Mouse (Mus musculus) kidney, adult 9 months (tissue): ENCODE data around the gene Galr3.
A peak's percentile ranks its signal among the peaks of the same experiment; 100 is the strongest.

Experiments
- DNase-seq: peaks from one replicate; pipeline ENCODE4 v3.0.0; 2022

The Galr3 gene

GRCm38 (mm10) chr15:79057850-79058249 lies 16.2 kb downstream of the Galr3 start:
- no peak for DNase-seq

GRCm38 (mm10) chr15:79060887-79061565 lies 19.3 kb downstream of the Galr3 start:
- no peak for DNase-seq

DNA sequence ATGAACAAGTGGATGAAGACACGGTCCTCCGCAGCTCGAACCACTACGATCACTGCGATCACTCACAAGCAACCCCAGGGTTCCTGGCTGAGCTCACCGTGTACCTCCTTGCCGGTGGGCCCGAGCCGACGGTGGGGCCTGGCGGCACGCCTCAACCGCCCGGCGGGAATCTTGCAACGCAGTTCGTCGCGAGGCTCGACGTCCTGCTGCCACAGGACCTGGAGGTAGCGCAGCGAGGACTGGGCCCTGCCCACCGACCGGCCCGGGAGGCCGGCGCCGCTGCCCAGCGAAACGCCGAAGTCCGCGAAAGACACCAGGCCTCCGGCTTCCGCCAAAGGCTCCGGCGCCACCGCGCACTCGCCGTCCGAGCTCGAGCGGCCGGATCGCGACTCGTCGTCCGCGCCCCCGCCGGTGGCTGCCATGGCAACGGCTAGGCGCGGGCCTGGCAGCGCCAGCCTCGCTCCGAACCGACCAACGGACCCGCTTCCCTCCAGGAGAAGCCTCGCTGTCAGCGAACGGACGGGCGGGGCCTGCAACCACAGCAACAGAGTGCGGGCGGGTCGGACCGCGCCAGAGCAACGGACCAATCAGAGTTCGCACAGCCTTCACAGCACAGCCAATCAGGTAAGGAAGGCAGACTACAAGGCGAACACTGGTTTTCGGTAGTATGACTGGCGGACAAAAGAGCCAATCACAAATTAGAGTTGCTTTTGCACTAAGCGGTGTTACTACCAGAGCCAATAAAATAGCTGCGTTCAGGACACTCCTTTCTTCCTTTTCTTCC lies 20.9 kb downstream of the Galr3 start, which contains the start of gene Ankrd54:
TSS of gene Ankrd54 (minus strand) at position 518 of the 784 bp plus-strand sequence.
- DNase-seq: peak; percentile 100

GRCm38 (mm10) chr15:79063160-79063740 lies 21.6 kb downstream of the Galr3 start:
- peak; percentile 64 for DNase-seq

- DNase-seq: no peak
Measured at GRCm38 (mm10) chr15:79065086-79065770, 23.5 kb downstream of the Galr3 start.

DNA sequence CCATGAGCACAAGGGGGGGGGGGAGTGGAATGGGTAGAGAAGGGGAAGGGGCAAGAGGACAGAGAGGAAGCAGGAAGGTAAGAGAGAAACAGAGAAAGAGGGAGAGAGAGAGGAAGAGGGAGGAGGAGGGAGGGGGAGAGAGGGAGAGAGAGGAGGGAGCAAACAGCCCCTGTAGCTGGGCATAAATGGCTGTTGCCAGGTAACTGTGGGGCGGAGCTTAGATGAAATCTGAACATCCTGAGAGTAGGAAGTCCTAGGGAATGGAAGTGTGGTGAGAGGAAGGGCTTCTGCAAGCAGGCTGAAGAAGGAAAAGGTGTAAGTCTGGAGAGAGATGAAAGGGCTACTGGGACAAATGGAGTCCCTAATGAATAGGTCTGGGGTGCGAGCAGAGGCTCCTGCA lies 24.6 kb downstream of the Galr3 start:
- DNase-seq: peak; percentile 48

DNA sequence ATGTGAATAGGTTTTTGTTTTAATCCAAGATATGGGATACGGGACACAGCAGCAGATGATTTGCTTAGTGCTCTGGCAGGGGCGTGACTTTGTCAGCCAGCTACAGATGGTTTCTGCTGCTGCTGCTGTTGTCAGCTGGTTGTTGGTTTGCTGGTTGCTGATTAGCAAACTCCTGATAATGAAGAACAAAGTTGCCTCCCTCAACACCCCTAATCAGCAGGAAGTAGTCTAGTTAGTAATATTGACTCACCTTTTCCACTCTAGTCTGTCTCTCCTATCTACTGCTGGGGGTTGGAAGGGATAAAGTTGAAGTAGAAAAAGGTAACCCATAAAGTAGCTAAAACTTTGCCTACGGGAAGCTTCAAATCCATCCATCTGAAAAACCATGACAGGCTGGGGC lies 25.9 kb downstream of the Galr3 start:
- no peak for DNase-seq

- no peak for DNase-seq
Measured at GRCm38 (mm10) chr15:79068416-79068815, 26.7 kb downstream of the Galr3 start.

- peak; percentile 72 for DNase-seq
Measured at GRCm38 (mm10) chr15:79071117-79072039, 29.7 kb downstream of the Galr3 start.

DNA sequence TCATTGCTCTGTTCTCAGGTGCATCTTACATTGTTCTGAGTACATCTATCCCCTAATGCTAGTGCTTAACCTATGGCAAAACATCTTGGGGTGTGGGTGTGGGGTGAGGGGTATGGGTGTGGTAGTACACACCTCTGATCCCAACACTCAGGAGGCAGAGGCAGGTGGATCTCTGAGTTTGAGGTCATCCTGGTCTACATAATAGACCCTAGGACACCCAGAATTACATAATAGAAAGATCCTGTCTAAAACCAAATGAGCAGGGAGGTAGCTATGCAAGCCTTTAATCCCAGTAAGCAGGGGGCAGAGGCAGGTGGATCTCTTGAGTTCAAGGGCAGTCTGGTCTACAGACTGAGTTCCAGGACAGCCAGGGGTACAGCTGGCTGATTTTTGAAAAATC lies 32.1 kb downstream of the Galr3 start:
- no peak for DNase-seq

DNA sequence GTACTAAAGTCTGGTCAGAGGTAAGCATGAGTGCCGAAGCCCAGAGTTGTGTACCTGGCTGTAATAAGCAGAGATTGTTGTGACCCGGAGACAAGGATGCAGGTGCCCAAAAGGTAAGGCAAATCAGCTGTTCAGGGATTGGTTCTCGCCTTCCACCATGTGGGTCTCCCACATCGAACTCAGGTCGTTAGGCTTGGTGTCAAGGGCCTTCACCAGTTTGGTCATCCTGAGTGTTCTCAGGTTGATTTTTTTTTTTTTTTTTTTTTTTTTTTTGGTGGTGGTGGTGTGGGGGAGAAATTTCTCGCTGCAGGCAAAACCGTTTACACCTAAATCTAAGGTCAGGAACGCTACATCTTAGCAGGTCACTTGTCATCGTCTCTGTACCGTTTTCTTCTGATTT lies 32.8 kb downstream of the Galr3 start:
- DNase-seq: no peak

DNA sequence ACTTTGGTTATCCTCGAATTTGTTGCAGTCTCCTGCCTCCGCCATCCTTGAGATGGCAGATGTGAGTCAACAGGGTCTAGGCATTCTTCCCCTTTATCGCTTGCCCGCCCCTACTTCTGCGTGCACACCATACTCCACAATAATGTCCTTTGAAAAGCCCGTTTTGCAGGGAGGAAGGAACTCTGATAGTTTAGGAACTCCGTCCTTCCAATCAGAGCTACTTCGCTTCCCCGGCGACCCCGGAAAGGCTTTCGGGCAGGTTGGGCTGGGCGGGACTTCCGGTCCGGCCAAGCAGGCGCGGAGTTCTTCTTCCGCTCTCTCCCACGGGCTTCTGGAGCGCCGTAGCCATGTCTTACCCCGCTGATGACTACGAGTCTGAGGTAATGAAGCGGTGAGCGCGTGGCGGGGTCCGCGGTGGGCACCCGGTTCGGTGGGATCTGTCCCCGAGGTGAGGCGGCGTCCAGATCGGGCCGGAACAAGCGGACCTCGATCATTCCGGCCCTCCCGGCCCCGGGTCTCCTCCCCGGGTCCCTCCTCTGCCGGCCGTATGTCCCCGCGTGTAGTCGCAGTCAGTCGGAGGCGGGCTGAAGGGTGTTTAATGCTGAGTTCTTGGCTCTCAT lies 33.3 kb downstream of the Galr3 start, which contains the start of gene Eif3l:
TSS of gene Eif3l (plus strand) at position 267 of the 620 bp plus-strand sequence.
- DNase-seq: peak; percentile 90

GRCm38 (mm10) chr15:79075658-79076365 lies 34.1 kb downstream of the Galr3 start:
- DNase-seq: no peak

- no peak for DNase-seq
Measured at GRCm38 (mm10) chr15:79079567-79079966, 37.9 kb downstream of the Galr3 start.

DNA sequence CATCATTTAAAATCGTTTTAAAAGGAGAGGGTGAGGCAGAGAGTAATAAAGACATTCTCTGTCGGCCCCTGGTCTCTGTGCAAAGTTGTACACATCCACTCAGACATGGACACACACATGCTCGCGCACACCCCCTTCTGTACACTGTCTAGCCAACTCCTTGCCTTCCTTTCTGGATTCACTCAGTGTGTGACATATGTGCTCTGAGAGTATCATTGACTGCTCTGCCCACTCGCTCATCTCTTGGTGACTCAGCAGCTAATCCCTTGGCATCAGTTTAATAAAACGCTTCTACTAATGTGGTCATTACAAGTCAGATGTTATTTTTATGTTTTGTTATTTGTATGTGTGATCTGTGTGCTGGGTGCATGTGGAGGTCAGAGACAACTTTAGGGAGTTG lies 50.6 kb downstream of the Galr3 start:
- DNase-seq: no peak
